Mouse (Mus musculus) embryo, embryonic 10 days (tissue): ENCODE results near the gene Gpr179.

Experiments used
- DNase-seq: peaks from one replicate; pipeline ENCODE4 v3.0.0-alpha.2; 2015; ENCODE audit warnings: low spot score

The Gpr179 gene

DNA sequence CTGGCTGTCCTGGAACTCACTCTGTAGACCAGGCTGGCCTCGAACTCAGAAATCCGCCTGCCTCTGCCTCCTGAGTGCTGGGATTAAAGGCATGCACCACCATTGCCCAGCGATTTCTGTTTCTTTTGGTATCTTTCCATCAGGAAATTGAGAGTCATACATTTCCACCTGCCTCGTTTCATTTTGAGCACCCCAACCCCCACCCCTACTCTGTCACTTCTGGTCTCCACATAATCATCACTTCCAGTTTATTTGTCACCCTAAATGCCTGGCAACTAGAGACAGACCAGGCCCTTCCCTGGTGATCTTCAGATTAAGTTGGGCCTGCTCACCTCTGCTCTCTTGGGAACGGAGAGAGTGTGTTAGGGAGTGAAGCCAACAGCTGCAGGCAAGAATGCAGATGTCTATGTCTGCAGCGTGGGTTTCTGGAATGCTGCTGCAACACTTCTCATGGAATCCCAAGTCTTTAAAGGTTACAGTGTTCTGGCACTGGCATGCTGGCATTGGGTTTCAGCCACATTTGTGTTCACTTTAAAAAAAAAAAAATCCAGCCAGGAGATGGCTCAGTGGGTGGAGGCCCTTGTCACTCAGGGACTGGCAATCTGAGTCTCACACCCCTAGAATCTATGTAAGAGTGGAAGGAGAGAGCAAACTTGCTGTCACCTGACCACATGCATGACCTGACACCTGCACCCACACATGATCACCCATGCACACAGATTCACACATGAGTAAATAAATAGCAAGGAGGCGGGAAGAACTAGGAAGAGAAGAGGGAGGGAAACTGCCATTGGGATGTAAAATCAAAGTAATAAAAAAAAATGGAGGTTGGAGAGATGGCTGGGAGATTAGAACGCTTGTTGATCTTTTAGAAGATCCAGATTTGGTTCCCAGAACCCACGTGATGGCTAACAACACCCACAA is 65.8 kb downstream of the Gpr179 start:
- DNase-seq = no peak

GRCm38 (mm10) chr11:97284854-97285253 is 67.0 kb downstream of the Gpr179 start:
- no peak for DNase-seq

- no peak for DNase-seq
These were observed 69.7 kb downstream of the Gpr179 start for GRCm38 (mm10) chr11:97282179-97282578.
